Mouse (Mus musculus) heart, adult 2 months (tissue): ENCODE data around the gene Evl. TPM values are rescaled to one million over a fixed set of nuclear protein-coding genes. Genes with fewer than 3 reads are reported as not detected.
A peak's percentile ranks its signal among the peaks of the same experiment; 100 is the strongest.

Experiments
- DNase-seq, 2 experiments: peaks; one replicate each; pipeline ENCODE4 v3.0.0; 2021
- H3K27ac ChIP-seq: fragments of 200-600 bp; 2 replicates; pipeline ENCODE4 v1.8.1; 2022
- H3K27me3 ChIP-seq: fragments of 200-500 bp; 2 replicates; pipeline ENCODE4 v1.6.1; 2012; ENCODE audit warnings: mild to moderate bottlenecking, low read length, inconsistent platforms, mixed read lengths; ENCODE audit not compliant: control insufficient read depth, insufficient read depth
- H3K36me3 ChIP-seq: fragments of 200-500 bp; 2 replicates; pipeline ENCODE4 v1.6.1; 2012; ENCODE audit warnings: low read length, inconsistent platforms; ENCODE audit not compliant: control insufficient read depth, insufficient read depth
- H3K4me1 ChIP-seq: fragments of 200-500 bp; 2 replicates; pipeline ENCODE4 v1.6.1; 2011; ENCODE audit warnings: low read length; ENCODE audit not compliant: control insufficient read depth, insufficient read depth
- H3K4me3 ChIP-seq: fragments of 200-600 bp; 2 replicates; pipeline ENCODE4 v1.8.1; 2022
- H3K79me2 ChIP-seq: fragments of 200-500 bp; replicated peaks from 2 replicates; pipeline ENCODE4 v1.6.1; 2012; ENCODE audit warnings: mild to moderate bottlenecking, inconsistent platforms, low read length, moderate library complexity, mixed read lengths; ENCODE audit not compliant: control insufficient read depth, insufficient read depth
- H3K9ac ChIP-seq: fragments of 200-500 bp; 2 replicates; pipeline ENCODE4 v1.6.1; 2012; ENCODE audit warnings: low read depth, mild to moderate bottlenecking, control low read depth, inconsistent platforms, low read length, mixed read lengths
- CTCF ChIP-seq: fragments of 200-600 bp; IDR thresholded peaks from 2 replicates; pipeline ENCODE4 v1.8.1; 2022; ENCODE audit warnings: antibody characterized with exemption, mild to moderate bottlenecking, moderate library complexity
- EP300 ChIP-seq: fragments of 200-500 bp; IDR thresholded peaks from 2 replicates; pipeline ENCODE4 v1.6.1; 2011; ENCODE audit warnings: low read depth, low read length, control low read depth; ENCODE audit not compliant: insufficient read depth
- POLR2A ChIP-seq: fragments of 200-500 bp; IDR thresholded peaks from 2 replicates; pipeline ENCODE4 v1.6.1; 2011; ENCODE audit warnings: mild to moderate bottlenecking, low read depth, low read length, control low read depth; ENCODE audit not compliant: insufficient read depth
- WGBS: fragments of 180-500 bp; shearing (Covaris S2); methylation state at CpG from one replicate; pipeline ENCODE4 v1.1.7; 2018; 5-methylcytosine and 5-hydroxymethylcytosine counted together
- intact Hi-C: fragments of 180-260 bp; cut with DNase I; formaldehyde crosslinking; loops from one replicate; pipeline ENCODE4 v1.15.1; 2025
- polyA plus RNA-seq: library from polyadenylated mRNA; depleted of rRNA; stranded (reverse); fragments of >200 nt; gene quantifications from 2 replicates; pipeline ENCODE4 v1.2.3, GENCODE M21; 2012
- total RNA-seq, 2 experiments: library from RNA; stranded (reverse); gene quantifications; 2 replicates each; pipeline ENCODE4 v1.2.3; 2021

Evl gene
- total and polyA plus RNA-seq, 3 experiments, result 34.8 to 40.6 (median 36.4) TPM

GRCm38 (mm10) chr12:108682240-108683023, 127.9 kb downstream of the Evl start:
- intact Hi-C loops, result no loop called here
- Histone ChIP-seq H3K27ac (peak overlapping the region; percentile 17; the same call in 1 of the 2 replicates), H3K79me2 (no peaks in the 10 kb centered on the region), H3K4me1 (peaks cover 19% of the 10 kb centered on the region), H3K9ac (no peak overlapping the region), H3K36me3 (no peaks in the 10 kb centered on the region), H3K4me3 (no peak overlapping the region), H3K27me3 (no peaks in the 10 kb centered on the region)
- 58% methylated on average over 13 of the region's 13 CpGs for WGBS
- TF ChIP-seq EP300 (no peak), POLR2A (no peak), CTCF (no peak)
- DNase-seq, result no peak

GRCm38 (mm10) chr12:108686463-108686862, 131.9 kb downstream of the Evl start:
- intact Hi-C loops, result loop anchor here (5.0 kb wide), 1 partner anchor 71 kb away; no protein-coding TSS in a partner anchor
- no peak for TF ChIP-seq CTCF
- no peak for TF ChIP-seq POLR2A
- TF ChIP-seq EP300, result no peak
- no peaks in the 10 kb centered on the region for H3K27me3 ChIP-seq
- H3K4me1 ChIP-seq, result peaks cover 12% of the 10 kb centered on the region
- H3K36me3 ChIP-seq, result no peaks in the 10 kb centered on the region
- DNase-seq, result no peak
- no peak overlapping the region for H3K9ac ChIP-seq
- 61% methylated on average over 6 of the region's 6 CpGs for WGBS
- H3K27ac ChIP-seq, result no peak overlapping the region; the same call in 1 of the 2 replicates
- H3K79me2 ChIP-seq, result no peaks in the 10 kb centered on the region
- H3K4me3 ChIP-seq, result no peak overlapping the region

- intact Hi-C loops, result loop anchor here (5.0 kb wide), 1 partner anchor 70 kb away; no protein-coding TSS in a partner anchor
- H3K27ac ChIP-seq, result peak overlapping the region; percentile 31; the same call in 1 of the 2 replicates
- H3K36me3 ChIP-seq, result no peaks in the 10 kb centered on the region
These were observed 132.4 kb downstream of the Evl start for GRCm38 (mm10) chr12:108686926-108687325.

GRCm38 (mm10) chr12:108689167-108689566, 134.6 kb downstream of the Evl start:
- Histone ChIP-seq H3K4me1 (peaks cover 6% of the 10 kb centered on the region), H3K27me3 (no peaks in the 10 kb centered on the region), H3K79me2 (no peaks in the 10 kb centered on the region), H3K4me3 (no peak overlapping the region), H3K27ac (no peak overlapping the region), H3K36me3 (no peaks in the 10 kb centered on the region), H3K9ac (no peak overlapping the region)
- DNase-seq, result no peak
- 62% methylated on average over 9 of the region's 9 CpGs for WGBS
- intact Hi-C loops, result loop anchor here (5.0 kb wide), 1 partner anchor 68 kb away; no protein-coding TSS in a partner anchor
- peak; percentile 53 for TF ChIP-seq CTCF
- TF ChIP-seq POLR2A, result no peak

More at GRCm38 (mm10) chr12:108686926-108687325, 132.4 kb downstream of the Evl start:
- H3K79me2 ChIP-seq, result no peaks in the 10 kb centered on the region
- no peak for DNase-seq
- H3K4me1 ChIP-seq, result peaks cover 11% of the 10 kb centered on the region
- TF ChIP-seq POLR2A (no peak), CTCF (peak; percentile 52), EP300 (no peak)
- H3K4me3 ChIP-seq, result no peak overlapping the region
- H3K9ac ChIP-seq, result no peak overlapping the region
- no peaks in the 10 kb centered on the region for H3K27me3 ChIP-seq
- 48% methylated on average over 6 of the region's 6 CpGs for WGBS

GRCm38 (mm10) chr12:108690529-108690928, 136.0 kb downstream of the Evl start:
- TF ChIP-seq POLR2A, result no peak
- TF ChIP-seq CTCF, result no peak
- no peak for TF ChIP-seq EP300
- no peak for DNase-seq
- H3K9ac ChIP-seq, result no peak overlapping the region
- no peak overlapping the region for H3K4me3 ChIP-seq
- peaks cover 6% of the 10 kb centered on the region for H3K4me1 ChIP-seq
- no peak overlapping the region for H3K27ac ChIP-seq
- WGBS, result 66% methylated on average over 9 of the region's 9 CpGs
- H3K36me3 ChIP-seq, result no peaks in the 10 kb centered on the region
- H3K79me2 ChIP-seq, result no peaks in the 10 kb centered on the region
- intact Hi-C loops, result no loop called here
- H3K27me3 ChIP-seq, result no peaks in the 10 kb centered on the region

- no peak overlapping the region for H3K4me3 ChIP-seq
- no peaks in the 10 kb centered on the region for H3K79me2 ChIP-seq
- H3K27me3 ChIP-seq, result no peaks in the 10 kb centered on the region
- intact Hi-C loops, result no loop called here
- TF ChIP-seq POLR2A, result no peak
- TF ChIP-seq EP300, result no peak
- TF ChIP-seq CTCF, result no peak
- H3K27ac ChIP-seq, result no peak overlapping the region
- no peak for DNase-seq
- H3K9ac ChIP-seq, result no peak overlapping the region
- H3K36me3 ChIP-seq, result no peaks in the 10 kb centered on the region
- H3K4me1 ChIP-seq, result peaks cover 2% of the 10 kb centered on the region; the same call in 1 of the 2 replicates
- 71% methylated on average over 2 of the region's 2 CpGs for WGBS
These were observed 139.1 kb downstream of the Evl start for GRCm38 (mm10) chr12:108693592-108693991.
